In genomic region chr6:115292621-115293020, GRCm38 (mm10) we compare ENCODE assay signal across 20 mouse cellular contexts. TPM values are rescaled to one million over a fixed set of nuclear protein-coding genes. Genes with fewer than 3 reads are reported as not detected.
DNase-seq lines count a peak whose midpoint lies in the region; ATAC-seq and TF ChIP-seq lines count a peak whose summit lies in the region.
"Had no signal": no experiment of that assay in that cellular context is flagged by ENCODE, and none has a peak within 500 bp of the region (broad histone marks: within the 10 kb centered on the region; RNA-seq: fewer than 3 reads in every experiment).

No protein-coding gene starts in this region.

- DNase-seq in frontal cortex, postnatal 25 days (ENCODE audit: low spot score in 2 of 2): no peak
- no peak for DNase-seq in left cerebral cortex, adult 2 months (ENCODE audit: extremely low spot score in 1 of 2, low spot score in 2 of 2)
- DNase-seq in left cerebral cortex, postnatal 10 days (ENCODE audit: extremely low spot score in 1 of 2, low spot score in 2 of 2): no peak
- peak; percentile 32 to 36 for DNase-seq in adrenal gland, postnatal 36 days
- no peak for DNase-seq in spleen, postnatal 36 days (ENCODE audit: low spot score in 2 of 2)
- DNase-seq: cerebellum, postnatal 10 days; embryo, embryonic 11 days; kidney, adult 9 months; lung, adult 2 months; lung, postnatal 36 days; thymus, postnatal 14 days had no signal

- no peak for TF ChIP-seq CTCF in left cerebral cortex, adult 2 months (IDR thresholded peaks at IDR 0.05)
- TF ChIP-seq CTCF in olfactory bulb, adult 2 months (IDR thresholded peaks at IDR 0.05; ENCODE audit: insufficient read depth, low read depth, low read length): no peak

- no peak for TF ChIP-seq POLR2A in olfactory bulb, adult 2 months (IDR thresholded peaks at IDR 0.05; ENCODE audit: insufficient read depth, low read depth, low read length)

- intact Hi-C loops in left cerebral cortex, adult 2 months (cut with DNase I): loop anchor here (2.0 kb wide), 1 partner anchor 20 kb away; no protein-coding TSS in a partner anchor
- intact Hi-C loops in left cerebral cortex, postnatal 10 days (cut with DNase I): no loop called here

- WGBS in olfactory bulb, adult 2 months: 34% methylated on average over 6 of the region's 6 CpGs

- peaks cover 13% of the 10 kb centered on the region for H3K4me1 ChIP-seq in olfactory bulb, adult 2 months (ENCODE audit: control insufficient read depth, insufficient read depth, low read length)
- H3K4me1 ChIP-seq: forebrain, embryonic 10.5 days; hindbrain, embryonic 10.5 days; neural tube, embryonic 13.5 days had no signal

- H3K4me3 ChIP-seq in left cerebral cortex, adult 2 months: no peak overlapping the region
- H3K4me3 ChIP-seq in olfactory bulb, adult 2 months (ENCODE audit: insufficient read depth, low read depth, low read length): no peak overlapping the region
- H3K4me3 ChIP-seq: embryonic facial prominence, embryonic 15.5 days; forebrain, embryonic 10.5 days; heart, embryonic 13.5 days; hindbrain, embryonic 10.5 days; neural tube, embryonic 13.5 days had no signal

- peak overlapping the region; percentile 80 for H3K27ac ChIP-seq in left cerebral cortex, adult 2 months
- H3K27ac ChIP-seq in olfactory bulb, adult 2 months (ENCODE audit: insufficient read depth, low read depth, low read length): peak overlapping the region; percentile 99
- H3K27ac ChIP-seq: embryonic facial prominence, embryonic 15.5 days; forebrain, embryonic 10.5 days; heart, embryonic 13.5 days; hindbrain, embryonic 10.5 days; neural tube, embryonic 13.5 days had no signal

- peak; percentile 89 for ATAC-seq in frontal cortex, adult (ENCODE audit: low TSS enrichment)
- ATAC-seq in megakaryocyte, adult 5-6 weeks (ENCODE audit: poor library complexity, severe bottlenecking): no peak

RNA-seq across cellular contexts. Expression of gene Timp4, which starts 40.6 kb away (rescaled TPM):
- total RNA-seq in left cerebral cortex, adult 2 months (2021): 10 to 100 TPM; 13.7 to 18.9 TPM
- 10 to 100 TPM; 11.8 to 19.4 TPM for total RNA-seq in left cerebral cortex, postnatal 10 days (2021)
- total RNA-seq in adrenal gland, postnatal 36 days (2021): 1 to 10 TPM; 3.9 to 7.5 TPM
- polyA plus RNA-seq in olfactory bulb, adult 2 months (2012; ENCODE audit: insufficient read depth, insufficient read length, low replicate concordance, missing spikeins): not detected in 2 replicates
- total RNA-seq in megakaryocyte, adult 5-6 weeks (2015): 0.02 TPM in 1 of 2 replicates, not detected in the other
- total RNA-seq in megakaryocyte, adult 5-6 weeks (2017): not detected in 2 replicates
- total RNA-seq: liver, adult 2 months had no signal
- polyA plus RNA-seq: liver, adult 2 months had no signal

Comparison
In these comparisons a context has a peak if more than half of its experiments do, and no peak if none do; other contexts are left out.
1. DNase-seq: peak in adrenal gland, postnatal 36 days (2 of 2); none in frontal cortex, postnatal 25 days (0 of 2), left cerebral cortex, adult 2 months (0 of 2), left cerebral cortex, postnatal 10 days (0 of 2) and spleen, postnatal 36 days (0 of 2).
2. RNA of gene Timp4, which starts 40.6 kb away (total RNA-seq): 11.8 to 19.4 TPM in left cerebral cortex, postnatal 10 days, 13.7 to 18.9 TPM in left cerebral cortex, adult 2 months and 3.9 to 7.5 TPM in adrenal gland, postnatal 36 days; 0.02 TPM in megakaryocyte, adult 5-6 weeks; every median in the first group is over 4 times any median in the second.